Mouse (Mus musculus) ES-CJ7 (cell line): ENCODE results near the gene Cdkn1b.

ENCODE experiments used
- DNase-seq: peaks from one replicate; pipeline ENCODE4 v3.0.0; 2011; ENCODE audit warnings: low read depth, low spot score

The Cdkn1b gene

GRCm38 (mm10) chr6:134929926-134930325, 9.7 kb downstream of the Cdkn1b start:
- no peak for DNase-seq

GRCm38 (mm10) chr6:134930383-134930782, 10.2 kb downstream of the Cdkn1b start:
- no peak for DNase-seq

- no peak for DNase-seq
Observed at GRCm38 (mm10) chr6:134931146-134931545, 10.9 kb downstream of the Cdkn1b start.

GRCm38 (mm10) chr6:134932486-134933206, 12.4 kb downstream of the Cdkn1b start:
- DNase-seq: no peak

GRCm38 (mm10) chr6:134933207-134933558, 13.0 kb downstream of the Cdkn1b start:
- DNase-seq: no peak

- DNase-seq: no peak
Observed at GRCm38 (mm10) chr6:134934305-134934704, 14.1 kb downstream of the Cdkn1b start.

GRCm38 (mm10) chr6:134939781-134940180, 19.6 kb downstream of the Cdkn1b start:
- no peak for DNase-seq

- DNase-seq: no peak
Observed at GRCm38 (mm10) chr6:134943759-134944407, 23.7 kb downstream of the Cdkn1b start.

- no peak for DNase-seq
Observed at GRCm38 (mm10) chr6:134946054-134946453, 25.9 kb downstream of the Cdkn1b start.

- peak; percentile 30 for DNase-seq
Observed at GRCm38 (mm10) chr6:134946858-134947257, 26.7 kb downstream of the Cdkn1b start.

- peak; percentile 80 for DNase-seq
Observed at GRCm38 (mm10) chr6:134947311-134948087, 27.3 kb downstream of the Cdkn1b start.

GRCm38 (mm10) chr6:134948522-134949061, 28.4 kb downstream of the Cdkn1b start:
- DNase-seq: peak; percentile 48

- no peak for DNase-seq
Observed at GRCm38 (mm10) chr6:134949241-134949640, 29.0 kb downstream of the Cdkn1b start.

- DNase-seq: no peak
Observed at GRCm38 (mm10) chr6:134951364-134951763, 31.2 kb downstream of the Cdkn1b start.

- no peak for DNase-seq
Observed at GRCm38 (mm10) chr6:134953976-134954375, 33.8 kb downstream of the Cdkn1b start.

GRCm38 (mm10) chr6:134956388-134956787, 36.2 kb downstream of the Cdkn1b start:
- peak; percentile 68 for DNase-seq

GRCm38 (mm10) chr6:134961286-134961685, 41.1 kb downstream of the Cdkn1b start:
- DNase-seq: no peak

- DNase-seq: no peak
Observed at GRCm38 (mm10) chr6:134961858-134962517, 41.8 kb downstream of the Cdkn1b start.

- DNase-seq: no peak
Observed at GRCm38 (mm10) chr6:134962518-134962893, 42.3 kb downstream of the Cdkn1b start.

GRCm38 (mm10) chr6:134963910-134964309, 43.7 kb downstream of the Cdkn1b start:
- DNase-seq: no peak

- no peak for DNase-seq
Observed at GRCm38 (mm10) chr6:134966681-134967080, 46.5 kb downstream of the Cdkn1b start.

- DNase-seq: no peak
Observed at GRCm38 (mm10) chr6:134968326-134968725, 48.1 kb downstream of the Cdkn1b start.
